Mouse (Mus musculus): ENCODE results near the gene Tpd52l1. TPM values are rescaled to one million over a fixed set of nuclear protein-coding genes. Genes with fewer than 3 reads are reported as not detected.

Gene Tpd52l1
- total RNA-seq, 2 experiments from 2014 or later, result 18.5 to 20.0 TPM

DNA sequence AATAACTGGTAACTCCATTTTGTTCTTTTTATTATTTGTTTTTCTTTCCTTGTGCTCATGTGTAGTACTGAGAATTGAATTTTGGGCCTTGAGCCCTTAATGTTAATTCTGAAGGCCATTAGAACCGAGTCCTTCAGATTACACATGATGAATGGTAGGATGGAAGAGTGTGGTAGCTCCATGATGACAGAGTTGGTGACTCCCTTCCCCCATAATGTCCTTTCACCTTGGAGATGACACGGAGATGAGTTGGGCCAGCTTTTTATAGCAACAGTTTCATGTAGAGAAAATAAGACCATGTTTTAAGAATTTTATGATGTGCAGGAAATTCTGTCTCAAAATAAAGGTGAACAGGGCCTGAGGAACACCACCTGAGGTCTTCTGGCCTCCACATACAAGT lies 94.7 kb downstream of the Tpd52l1 start:
- no peak for DNase-seq (ENCODE audit: low spot score in 2 of 2)

DNA sequence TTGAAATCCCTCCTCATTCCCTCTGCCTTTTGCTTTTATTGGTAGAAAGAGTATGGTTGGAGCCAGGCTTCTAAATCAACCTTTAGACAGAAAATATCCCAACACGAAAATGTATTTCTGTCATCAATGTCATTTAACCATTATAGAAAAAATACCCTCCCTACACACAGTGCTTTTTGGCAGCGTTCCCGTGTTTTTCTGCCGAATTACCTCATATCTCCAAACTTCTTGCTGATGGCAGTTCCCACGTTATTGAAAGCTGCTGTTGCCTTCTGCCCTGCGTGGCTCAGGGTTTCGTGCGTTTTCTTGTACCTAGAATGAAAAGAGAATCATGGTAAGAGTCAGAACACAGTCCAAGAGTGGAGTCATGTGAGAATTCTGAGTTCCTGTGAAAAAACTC lies 99.4 kb downstream of the Tpd52l1 start:
- DNase-seq (ENCODE audit: low spot score in 2 of 2), result no peak

DNA sequence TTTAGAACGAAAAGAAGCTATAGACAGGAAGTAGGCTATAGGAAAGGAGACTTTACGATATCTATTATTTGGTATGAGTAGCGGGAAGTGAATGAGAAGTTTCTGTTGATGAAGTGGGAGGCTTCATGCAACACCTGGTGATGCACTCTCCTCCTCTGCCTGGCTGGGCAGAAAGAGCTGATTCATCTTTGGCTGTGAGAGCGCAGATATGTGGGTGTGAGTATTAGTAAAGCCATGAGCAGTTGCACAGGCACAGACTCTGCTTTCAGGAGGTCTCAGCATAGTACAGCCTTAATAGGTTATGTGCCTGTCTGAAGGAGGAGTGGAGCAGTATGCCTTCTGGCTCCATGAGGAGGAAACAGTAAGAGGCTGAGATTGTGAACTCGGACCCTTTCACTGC lies 109.3 kb downstream of the Tpd52l1 start:
- DNase-seq (ENCODE audit: low spot score in 2 of 2), result no peak

DNA sequence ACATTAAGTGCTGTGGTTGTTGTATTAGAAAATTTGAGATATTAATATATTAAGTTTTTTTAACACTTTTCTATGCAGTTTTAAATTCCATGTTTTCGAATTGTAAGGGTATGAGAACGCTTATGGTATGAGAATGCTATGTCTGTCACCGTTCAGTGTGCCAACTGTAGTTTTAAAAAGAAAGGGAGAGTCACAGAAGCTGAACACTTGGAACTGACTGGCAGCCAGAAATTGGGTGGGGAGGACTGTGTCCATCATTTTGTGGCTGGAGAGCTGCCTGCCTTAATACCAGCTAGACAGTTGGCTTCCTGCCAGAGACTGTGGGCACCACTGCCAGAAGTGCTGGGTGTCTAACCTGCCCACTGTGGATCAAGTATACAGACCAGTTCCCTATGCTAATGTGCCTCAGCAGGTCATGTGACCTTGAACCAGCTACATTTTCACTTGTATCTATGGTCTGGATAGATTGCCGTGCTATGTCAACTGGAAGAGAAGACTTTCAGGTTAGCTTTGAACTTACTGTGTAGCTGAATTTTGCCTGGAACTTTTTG lies 114.5 kb downstream of the Tpd52l1 start:
- DNase-seq (ENCODE audit: low spot score in 2 of 2), result peak; percentile 19 to 32

DNA sequence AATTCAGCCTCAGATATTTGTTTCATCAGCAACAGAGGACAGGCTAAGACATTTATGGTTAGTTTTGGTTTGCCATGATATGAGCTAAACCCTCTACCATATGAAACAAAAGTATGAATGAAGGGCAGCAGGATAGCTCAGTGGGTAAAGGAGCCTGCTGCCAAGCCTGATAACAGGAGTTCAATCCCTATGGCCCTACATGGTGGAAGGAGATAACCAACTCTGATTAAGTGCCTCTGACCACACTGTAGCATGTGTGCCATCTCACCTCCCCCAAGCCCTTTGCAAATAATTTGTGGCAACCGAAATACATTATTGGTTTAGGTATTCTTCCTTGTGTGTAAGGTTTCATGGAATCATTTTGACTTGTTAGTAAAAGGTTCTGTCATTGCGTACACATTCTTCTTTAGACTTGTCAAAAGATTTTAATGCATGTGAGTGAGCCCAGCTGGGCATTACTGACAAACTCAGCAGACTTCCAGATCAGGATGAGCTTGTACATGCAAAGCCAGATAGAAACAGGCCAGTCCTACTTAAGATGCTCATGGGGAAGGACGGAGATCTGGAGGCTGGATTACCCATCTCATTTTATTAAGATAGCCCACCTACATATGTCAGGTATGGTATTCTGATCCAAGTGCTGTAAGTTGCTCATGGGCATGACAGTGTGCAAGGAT lies 115.3 kb downstream of the Tpd52l1 start:
- no peak for DNase-seq (ENCODE audit: low spot score in 2 of 2)

DNA sequence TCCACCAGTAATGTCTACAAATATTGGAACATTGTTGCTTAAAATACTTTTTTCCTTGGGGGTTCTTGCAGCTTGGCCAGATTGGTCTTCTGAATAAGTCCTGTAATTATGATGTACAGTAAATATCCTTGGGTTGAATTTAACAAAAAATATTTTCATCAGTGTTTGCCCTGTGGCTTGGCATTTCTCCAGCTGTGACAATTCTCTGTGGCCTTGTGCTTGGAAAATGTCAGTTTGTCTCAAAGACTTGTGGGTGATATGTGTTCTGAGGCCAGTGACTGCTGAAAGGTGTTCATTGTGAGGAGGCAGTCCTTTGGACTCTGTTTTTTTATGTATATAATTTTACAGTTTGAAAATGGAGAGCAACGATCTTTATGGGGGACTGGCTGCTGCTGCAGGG lies 116.3 kb downstream of the Tpd52l1 start:
- no peak for DNase-seq (ENCODE audit: low spot score in 2 of 2)

DNA sequence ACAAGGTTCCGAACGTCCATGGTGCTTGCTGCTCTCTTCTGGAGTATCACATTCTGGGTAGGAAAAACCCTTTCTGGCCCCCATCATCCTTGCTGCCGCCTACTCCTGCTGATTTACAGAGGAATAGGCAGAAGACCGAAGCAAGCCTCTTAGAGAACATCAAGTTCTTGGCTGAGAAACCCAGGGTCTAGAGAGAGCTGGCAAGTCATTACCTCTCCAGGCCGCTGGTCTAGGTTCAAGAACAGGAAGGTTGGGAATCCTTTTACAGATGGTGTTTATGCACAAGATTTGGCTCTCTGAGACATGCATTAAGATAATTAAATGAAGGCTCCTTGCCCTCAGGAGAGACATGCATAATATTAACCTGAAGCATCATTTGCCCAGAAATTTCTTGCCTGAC lies 127.3 kb downstream of the Tpd52l1 start:
- DNase-seq (ENCODE audit: low spot score in 2 of 2), result no peak

DNA sequence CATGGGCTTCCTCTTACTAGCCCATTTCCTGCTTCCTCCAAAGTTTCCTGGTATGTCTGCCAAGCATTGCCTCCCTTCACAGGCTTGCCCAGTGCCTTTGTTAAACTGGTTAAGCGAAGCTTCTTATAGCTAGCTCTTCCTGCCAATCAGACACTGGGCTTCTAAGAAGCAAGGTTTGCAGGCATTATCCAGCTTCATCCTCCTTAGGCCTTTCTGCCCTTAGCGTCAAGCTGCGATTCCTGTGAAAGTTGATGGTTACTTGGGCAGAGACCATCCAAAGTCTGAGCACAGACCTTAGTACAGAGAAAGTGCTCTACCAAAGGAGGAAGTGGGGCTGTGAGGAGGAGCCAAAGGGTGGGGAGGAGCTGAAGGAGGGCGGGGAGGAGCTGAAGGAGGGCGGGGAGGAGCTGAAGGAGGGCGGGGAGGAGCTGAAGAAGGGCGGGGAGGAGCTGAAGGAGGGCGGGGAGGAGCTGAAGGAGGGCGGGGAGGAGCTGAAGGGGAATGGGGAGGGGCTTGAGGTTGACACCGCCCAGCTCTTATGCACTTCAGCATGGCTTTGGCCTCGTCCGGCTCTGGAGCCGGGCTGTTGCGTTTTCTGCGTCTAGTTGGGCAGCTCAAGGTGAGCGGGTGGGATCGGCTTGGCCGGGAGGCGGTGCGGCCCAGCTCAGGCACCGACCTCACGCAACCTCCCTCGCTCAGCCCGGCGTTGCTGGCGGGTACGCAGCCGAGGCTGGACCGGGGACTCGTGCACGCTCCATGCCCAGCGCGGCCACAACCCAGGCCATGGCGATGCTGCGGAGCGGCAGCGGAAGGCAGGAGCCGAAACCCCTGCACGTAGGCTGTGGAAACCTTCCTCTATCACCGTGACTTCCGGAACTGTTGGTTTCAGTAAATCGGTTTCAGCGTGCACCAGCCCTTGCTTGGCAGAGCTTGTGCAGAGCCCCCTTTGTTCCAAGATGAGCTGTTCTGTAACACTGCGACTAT lies 132.6 kb downstream of the Tpd52l1 start, which contains the start of gene Hddc2:
TSS of gene Hddc2 (plus strand) at position 519 of the 984 bp plus-strand sequence.
- DNase-seq (ENCODE audit: low spot score in 2 of 2), result peak; percentile 60 to 73

DNA sequence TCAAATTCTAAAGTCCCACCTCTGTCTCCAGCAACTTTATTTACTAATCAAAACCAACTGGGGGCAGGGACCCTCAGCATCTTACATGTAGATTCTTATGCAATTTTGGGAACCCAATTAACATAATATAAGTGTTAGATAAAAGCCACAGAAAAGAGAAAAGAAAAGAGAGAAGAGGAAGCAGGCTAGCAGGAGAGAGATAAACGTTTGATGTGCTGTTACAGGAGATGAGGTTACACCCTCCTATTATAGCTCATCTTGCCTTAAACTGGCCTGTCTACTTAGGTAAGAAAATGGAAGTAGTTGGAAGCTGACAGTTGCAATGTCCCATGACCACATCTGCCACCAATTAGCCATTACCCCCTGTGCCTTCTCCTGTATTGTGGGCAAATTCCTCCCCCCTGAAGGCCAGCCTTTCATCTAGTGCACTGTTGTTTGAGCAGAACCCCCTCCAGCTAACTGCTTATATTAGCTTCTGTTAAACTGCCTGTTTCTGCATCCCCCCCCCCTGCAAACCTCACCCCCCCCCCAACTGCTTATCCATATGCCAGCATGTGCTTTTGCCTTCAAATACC lies 138.6 kb downstream of the Tpd52l1 start:
- no peak for DNase-seq (ENCODE audit: low spot score in 2 of 2)

DNA sequence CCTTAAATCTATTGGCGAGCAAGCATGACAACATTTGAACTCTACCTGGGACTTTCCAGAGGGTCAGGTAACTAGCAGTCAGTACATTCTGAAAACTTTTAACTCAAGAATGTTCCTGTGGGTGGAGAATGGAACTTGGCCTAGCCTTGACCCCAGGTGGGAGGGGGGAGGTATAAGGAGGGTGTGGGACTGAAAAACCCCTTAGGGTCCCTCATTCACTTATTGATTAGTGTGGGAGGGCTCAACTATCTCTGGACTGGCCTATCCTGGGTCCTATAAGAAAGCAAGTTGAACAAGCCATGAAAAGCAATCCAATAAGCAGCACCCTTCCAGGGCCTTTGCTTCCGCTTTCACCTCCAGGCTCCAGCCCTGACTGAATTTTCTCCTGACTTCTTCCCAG lies 142.3 kb downstream of the Tpd52l1 start:
- no peak for DNase-seq (ENCODE audit: low spot score in 2 of 2)

DNA sequence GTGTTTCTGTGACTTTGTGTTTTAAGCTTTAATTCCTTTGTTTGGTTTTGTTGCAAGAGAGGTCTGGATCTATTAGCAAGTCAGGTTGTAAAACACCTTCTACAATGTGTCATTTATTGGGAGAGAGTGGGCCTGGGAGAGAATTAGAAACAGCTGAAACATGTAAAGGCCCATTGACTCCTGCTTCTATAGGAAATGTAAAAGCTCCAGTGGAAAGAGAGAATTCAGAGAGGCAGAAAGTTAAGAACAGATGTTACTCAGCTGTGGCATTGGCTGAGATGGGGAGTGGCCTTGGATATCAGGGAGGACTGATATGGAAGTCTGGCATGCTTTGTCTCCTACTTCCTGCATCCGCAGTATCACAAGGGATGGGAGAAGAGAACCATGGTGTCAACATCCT lies 145.5 kb downstream of the Tpd52l1 start:
- DNase-seq (ENCODE audit: low spot score in 2 of 2), result no peak

DNA sequence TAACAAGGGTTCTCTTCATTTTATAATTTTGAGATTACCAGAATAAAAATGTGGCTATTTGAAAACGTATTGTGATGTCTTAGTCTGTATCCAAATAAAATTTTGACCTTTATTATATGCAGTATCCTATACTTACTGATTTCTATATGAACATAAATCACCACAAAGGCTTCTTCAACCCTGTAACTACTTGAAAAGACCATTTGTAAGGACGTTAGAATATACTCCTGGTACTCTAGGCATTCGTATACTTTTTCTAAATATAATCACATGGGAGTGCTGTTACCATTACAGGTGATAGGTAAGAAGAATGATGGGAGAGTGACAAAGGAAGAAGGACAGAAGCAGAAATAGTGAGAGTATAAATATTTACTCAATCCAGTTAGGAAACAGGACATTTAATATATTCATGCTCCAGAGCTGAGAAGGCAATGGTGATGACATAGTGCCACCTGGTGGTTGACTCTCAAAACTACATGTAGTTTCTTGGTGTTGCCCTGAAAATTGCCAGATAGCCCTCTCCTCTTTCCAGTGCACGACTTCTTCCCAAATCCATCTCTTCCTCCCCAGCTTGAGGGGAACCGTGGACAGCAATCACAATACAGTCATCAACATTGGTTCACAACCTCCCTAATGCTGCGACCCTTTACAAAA lies 146.7 kb downstream of the Tpd52l1 start:
- DNase-seq (ENCODE audit: low spot score in 2 of 2), result peak; percentile 78 to 79

DNA sequence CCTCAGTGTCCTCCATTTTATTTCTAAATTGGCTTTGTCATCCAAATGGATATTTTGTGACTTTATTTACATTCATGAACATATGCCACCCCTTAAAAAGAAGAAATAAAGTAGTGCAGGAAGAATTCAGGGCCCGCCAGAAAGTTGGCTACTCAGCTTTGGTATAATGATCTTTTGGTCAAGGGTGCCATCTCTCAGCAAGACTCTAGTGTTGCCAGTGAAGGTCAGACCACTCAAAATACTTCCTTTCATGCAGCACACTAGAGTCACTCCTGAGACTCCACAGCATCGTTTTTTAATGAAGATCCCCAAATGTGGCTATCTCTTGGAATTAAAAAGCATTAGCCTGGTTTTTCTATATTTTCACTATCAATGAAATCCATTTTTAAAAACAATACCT lies 147.5 kb downstream of the Tpd52l1 start:
- DNase-seq (ENCODE audit: low spot score in 2 of 2), result no peak

DNA sequence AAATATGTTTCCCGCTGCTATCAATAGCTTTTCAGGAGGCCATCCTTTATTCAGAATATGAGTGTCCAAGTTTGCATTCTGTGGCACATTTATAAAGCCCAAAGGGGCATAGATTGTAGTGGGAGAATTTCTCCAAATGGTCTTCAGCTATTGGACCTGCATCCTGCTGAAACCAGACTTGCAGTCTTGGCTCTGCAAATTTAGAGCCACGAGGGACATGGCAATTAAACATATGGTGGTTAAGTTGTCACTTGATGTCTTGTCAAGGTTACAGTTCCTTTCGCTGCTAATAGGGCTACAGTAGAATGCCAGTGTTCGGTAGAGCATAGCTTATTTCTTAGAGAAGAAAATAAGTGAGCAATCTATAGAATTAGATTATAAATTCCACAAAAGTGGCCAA lies 148.7 kb downstream of the Tpd52l1 start:
- no peak for DNase-seq (ENCODE audit: low spot score in 2 of 2)

DNA sequence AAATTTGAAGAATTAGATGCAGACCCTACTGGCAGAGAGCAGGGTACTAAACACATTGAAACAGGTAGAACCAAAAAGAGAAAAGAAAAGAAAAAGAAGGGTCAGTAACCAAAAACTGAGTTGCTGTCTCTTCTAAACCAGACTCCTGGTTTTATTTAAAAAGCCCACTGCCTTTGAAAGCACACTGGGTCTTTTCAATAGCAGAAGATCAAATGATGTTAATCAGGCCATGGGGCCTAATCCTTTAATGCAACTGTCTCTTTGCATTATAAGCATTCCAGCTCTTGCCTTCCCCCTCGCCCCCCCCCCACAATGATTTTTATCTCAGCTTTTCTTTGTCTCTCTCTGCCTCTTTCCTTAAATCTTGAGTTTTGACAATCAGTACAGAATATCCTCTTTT lies 149.3 kb downstream of the Tpd52l1 start:
- DNase-seq (ENCODE audit: low spot score in 2 of 2), result no peak

DNA sequence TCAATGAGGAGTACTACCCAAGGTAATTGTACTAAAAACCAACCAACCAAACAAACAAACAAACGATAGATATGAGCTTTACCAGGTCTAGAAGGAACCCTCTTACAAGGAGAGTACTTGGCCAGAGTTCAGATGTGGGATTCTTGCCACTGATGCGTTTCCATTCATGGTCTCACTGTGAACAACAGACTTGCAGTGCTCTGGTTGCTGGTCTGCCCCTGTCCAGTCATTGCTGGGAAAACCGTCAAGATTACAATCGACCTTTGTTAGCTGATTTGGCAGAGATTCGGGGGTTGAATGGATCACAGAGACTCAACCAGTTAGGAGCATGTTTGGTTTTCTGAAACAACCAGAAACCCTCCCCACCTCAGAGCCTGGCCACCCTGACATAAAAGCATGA lies 150.1 kb downstream of the Tpd52l1 start:
- DNase-seq (ENCODE audit: low spot score in 2 of 2), result peak; percentile 22

DNA sequence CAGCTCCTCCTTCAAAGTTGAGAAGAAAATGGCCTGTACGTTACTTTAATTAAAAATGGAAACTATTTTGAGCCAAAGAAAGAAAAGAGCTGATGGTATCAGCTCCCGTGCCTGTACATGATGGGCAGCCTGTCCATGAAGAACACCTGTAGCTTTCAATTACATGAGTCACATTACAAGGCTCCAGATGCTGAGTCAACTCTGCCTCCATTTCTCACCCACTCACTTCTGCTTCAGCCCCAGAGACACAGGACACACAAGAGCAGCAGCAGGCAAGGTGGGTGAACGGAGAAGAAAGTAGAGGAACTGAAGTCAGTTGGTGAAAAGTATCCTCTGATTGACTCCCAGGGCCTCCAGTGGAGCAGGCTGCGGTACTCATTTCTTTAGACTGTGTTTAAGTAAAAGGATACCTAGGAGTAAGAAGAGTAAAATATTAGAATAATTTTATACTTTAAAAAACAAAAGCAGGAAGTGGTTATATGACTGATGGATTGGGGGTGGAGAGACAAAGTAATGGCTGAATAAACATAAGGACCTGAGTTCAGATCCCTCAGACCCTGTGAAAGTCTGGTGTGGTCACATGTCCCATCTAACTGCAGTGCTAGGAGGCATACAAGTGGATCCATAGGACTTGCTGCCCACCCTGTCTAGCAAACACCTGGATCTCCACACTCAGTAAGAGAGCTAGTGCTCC lies 156.9 kb downstream of the Tpd52l1 start:
- DNase-seq (ENCODE audit: low spot score in 2 of 2), result no peak

DNA sequence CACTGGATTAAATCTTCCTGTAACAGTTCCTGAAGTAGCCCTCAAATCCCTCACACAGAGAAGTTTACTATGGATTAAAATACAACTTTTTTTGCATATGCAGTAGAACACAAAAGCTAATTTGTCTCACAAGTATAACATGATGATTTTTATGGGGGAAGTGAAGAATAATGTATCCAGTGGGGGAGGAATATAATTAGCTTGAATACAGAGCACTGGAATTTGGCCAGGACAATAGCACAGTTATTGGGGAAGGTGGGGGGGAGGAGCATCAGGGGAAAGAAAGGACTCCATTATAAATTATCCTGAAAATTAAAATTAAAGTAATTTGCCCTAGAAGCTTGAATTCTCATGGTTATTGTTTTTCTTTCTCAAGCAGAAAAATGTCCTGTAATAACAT lies 158.0 kb downstream of the Tpd52l1 start:
- no peak for DNase-seq (ENCODE audit: low spot score in 2 of 2)

Data from layer of hippocampus, postnatal 10 days (tissue).